Mouse (Mus musculus) retina, adult 2 months (tissue): ENCODE results near the gene Nectin3.

ENCODE experiments used
- DNase-seq: peaks from one replicate; pipeline ENCODE4 v3.0.0-alpha.2; 2012; ENCODE audit warnings: low read depth, low spot score

Gene Nectin3

GRCm38 (mm10) chr16:46498421-46498789 lies at the start of gene Nectin3:
Gene Nectin3 (minus strand): TSS chr16:46498525.
- DNase-seq = no peak

DNA sequence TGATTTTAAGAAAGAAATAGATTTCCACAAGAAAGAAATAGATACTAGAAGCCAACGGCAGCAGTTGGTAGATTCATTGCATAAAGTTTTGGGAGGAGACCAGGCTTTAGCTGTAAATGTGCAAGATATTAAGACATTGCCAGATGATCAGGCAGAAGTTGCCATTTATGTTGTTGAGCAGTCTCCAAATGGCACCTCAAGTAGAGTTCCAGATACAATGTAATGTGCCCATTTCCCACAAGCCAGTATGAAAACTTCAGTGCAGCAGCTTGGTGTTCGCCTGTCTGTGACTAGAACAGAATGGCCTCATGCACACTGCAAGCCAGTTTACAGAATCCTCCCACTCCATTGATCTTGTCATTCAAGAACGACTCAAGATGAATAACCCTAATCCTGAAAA lies 39.8 kb upstream of the Nectin3 start:
- no peak for DNase-seq

DNA sequence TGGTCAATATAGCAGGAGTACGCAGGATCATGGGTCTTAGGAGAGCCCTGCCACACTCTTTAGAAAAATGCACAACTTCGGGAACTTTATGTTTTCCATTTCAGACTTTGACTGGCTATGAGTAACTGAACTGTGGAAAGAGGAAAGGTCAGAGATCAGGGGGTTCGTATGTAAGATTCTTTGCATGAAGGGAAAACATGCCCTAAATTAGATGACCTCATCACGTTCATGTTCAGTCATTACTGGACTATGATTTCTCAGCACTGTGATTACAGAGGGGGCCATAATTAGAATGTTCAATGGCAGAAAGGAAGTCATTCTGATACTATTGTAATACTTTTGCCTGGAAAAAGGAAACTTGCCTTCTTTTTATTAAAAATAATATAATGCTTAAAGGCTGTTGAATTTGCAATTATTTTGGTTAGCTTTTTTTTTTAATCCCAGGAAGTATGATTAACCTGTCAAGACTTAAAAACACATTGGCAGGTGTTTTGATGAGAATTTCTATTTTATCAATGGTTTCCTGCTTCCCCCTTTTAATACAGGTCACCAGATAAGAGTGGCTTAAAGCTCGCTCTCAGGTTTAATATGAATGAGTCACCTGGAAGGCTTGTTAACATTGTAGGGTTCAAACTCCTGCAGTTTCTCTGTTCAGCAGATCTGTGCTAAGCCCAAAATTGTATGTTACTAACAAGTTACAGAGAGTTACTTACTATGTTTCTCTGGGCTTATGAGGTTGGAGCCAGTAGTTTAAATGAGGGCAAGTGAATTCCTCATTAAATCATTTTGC lies 34.3 kb upstream of the Nectin3 start:
- no peak for DNase-seq

DNA sequence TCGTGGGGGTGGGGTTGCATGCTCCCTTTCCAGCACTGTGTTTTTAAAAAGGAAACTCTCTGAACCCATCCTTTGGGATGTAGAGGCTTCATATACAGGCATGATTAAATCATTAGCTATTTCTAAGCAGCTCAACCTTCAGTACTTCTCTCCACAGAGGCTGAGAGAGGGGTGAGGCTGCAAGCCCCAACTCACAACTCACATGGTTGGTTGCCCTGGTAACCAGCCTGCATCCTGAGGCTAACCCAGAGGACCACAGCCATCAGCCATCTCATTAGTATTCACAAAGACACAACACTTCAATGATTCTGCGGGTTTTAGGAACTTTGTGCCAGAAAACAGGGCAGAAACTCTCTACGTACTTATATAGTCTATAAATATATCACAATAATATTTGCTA lies 32.7 kb upstream of the Nectin3 start:
- no peak for DNase-seq

DNA sequence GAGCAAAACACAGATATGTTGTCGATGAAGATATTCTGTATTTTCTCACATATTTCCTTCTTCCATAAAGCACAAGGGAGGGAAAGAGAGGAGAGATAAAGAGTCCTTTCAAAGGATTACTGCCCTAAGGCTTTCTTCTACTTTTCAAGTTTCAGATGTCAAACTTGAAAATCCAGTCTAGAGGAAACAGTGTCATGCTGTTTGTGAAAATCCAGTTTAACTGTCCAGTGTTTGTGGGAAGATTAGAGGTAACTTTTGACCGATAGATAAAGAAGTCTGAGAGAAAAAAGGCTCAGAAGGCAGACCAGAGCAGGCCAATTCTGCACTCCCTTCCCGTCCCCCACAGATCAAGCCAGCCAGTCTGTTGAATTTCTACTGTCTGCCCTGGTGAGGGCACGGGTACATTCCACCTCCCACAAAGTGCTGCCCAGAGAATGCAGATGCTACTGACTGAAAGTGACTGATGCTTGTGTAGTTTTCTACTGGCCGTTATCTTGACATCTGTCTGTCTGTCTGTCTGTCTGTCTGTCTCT lies 22.6 kb upstream of the Nectin3 start:
- DNase-seq = no peak

DNA sequence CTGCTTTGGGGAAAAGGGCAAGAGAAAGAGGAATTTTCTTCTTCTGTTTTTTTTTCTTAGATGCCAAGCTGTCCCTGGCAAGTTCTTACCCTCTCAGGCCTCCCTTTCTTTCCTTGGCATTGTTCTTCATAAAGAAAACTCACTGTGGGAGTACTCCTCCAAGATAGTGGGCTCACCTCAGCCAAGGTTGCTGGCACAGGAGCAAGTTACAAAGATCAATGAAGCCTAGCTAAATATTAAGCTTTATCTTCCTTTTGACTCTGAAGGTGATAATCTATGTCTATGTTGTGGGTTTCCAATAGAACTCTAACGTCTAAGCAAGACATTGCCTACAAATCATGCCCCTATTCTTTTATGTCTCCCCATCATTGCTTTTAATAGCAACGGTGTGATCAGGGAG lies 21.3 kb upstream of the Nectin3 start:
- DNase-seq = no peak

DNA sequence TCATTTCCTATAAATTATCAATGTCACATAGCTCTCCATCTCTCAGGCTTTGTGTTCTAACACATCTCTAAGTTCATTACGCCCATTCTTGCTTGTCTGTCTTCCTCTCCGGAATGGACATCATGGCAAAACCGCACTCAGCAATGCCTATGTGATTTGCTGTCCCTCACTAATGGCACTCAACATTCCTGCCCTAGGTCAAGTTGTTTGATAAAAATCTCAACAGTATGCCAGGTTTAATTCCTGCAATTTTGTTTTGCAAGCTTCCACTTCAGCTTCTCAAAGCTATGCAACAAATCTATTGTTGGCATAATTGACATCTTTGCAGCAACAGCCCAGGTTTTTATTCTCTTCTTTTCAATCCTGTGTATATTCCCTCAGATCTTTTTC lies 9.6 kb upstream of the Nectin3 start:
- no peak for DNase-seq

- no peak for DNase-seq
Observed at GRCm38 (mm10) chr16:46507260-46507943, 9.1 kb upstream of the Nectin3 start.

- DNase-seq = no peak
Observed at GRCm38 (mm10) chr16:46504006-46504405, 5.7 kb upstream of the Nectin3 start.

DNA sequence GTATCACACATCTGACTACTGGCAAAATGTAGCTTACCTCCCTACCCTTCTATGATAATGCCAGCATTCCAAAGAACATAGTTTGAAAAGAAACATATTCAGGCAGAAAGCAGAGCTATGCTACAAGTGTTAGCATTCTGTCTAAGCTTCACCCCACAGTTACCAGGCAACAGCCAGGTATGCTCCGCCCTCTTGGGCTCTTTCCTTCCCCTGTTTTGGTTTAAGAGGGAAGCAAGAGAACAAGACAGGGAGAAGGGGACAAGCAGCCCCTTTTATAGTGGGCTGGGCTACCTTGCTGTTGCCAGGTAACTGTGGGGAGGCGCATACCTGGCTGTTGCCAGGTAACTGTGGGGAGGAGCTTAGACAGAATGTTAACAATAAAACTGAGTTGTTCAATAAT lies 4.0 kb upstream of the Nectin3 start:
- no peak for DNase-seq

DNA sequence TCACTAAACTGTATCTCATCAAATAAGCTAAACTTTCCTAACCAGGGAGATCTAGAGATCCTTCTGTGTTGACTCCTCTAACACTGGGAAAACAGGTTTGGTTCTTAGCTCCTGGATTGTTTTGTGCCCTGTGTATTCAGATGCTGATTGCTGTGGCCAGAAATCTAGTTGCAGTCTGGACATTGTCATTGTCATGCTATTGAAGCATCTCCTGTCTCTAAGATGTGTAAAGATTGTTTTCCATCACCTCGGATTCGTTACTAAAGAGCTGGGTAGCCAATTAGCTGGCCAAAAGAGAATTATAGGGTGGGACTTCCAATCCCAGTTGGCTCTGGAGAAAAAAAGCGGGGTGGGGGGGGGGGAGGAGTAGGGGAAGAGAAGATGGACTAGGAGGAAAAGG lies 2.4 kb upstream of the Nectin3 start:
- no peak for DNase-seq

DNA sequence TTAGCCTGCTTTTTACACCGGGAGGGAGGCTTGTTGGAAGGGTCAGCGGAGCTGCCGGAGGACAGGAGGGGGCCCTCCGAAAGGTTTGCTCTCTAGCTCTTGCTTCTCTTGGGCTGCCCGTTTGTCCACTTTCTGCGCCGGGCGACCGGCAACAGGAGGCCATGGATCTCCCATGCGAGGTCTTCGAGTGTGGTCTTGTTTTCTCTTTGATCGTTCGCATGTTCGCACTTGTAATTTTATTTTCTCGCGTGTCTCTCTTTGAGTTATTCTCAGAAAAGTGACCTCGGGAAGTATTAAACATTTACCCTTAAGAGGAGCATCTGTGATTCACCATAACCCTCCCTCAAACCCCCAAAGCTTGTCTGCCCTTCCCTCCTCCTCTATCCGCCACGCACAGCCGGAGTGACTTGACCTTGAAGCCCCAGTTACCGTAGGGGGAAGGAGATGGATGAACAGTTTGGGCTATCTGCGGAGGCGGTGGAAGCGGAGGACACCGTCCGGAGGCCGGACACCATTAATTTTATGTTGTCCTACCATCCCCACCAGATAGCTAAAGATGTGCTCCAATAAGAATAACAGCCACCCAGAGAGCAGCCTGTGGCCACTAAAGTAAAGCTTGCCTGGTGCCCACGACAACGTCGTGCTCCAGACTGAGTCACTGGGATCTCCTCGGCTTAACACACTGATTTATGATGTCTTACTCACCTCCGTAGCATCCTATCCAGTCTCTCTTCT lies 472 bp downstream of the Nectin3 start:
- no peak for DNase-seq

DNA sequence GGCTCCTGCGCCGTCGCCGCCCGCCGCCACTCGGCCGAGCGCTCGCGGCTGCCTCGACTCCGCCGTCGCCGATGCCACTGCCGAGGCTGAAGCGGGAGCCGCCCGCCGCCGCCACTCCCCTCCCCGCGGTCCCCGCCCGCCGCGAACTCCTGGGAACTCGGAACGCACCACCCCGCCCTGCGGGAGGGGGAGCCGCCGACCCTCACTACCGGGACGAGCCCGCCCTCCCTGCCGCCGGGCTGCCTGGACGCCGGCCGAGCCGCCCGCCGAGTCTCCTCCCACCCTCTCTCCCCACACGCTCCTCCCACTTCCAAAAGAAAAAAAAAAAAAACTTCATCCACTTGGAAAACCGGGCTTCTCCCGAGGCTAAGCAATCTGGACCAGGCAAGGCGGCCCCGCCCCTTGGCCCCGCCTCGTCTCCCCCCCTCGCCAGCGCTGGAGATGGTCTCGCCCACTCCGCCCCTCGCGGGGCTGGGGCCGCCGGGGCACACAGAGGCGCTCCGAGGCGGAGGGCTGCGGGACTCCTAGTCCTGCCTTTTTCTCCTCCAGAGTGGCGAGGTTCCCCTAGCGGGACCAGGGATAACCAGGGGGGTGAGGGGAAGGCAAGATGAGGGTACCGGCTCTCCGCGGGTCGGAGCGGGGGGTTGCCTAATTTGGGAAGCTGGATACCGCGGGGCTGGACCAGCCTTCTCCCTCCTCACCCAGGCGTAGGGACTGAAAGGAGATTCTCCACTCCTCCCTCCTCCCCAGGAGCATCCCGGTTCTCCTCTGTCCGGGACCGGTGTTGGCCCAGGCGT lies 1.2 kb downstream of the Nectin3 start:
- DNase-seq = peak; percentile 77

GRCm38 (mm10) chr16:46496031-46496868 lies 2.1 kb downstream of the Nectin3 start:
- no peak for DNase-seq

DNA sequence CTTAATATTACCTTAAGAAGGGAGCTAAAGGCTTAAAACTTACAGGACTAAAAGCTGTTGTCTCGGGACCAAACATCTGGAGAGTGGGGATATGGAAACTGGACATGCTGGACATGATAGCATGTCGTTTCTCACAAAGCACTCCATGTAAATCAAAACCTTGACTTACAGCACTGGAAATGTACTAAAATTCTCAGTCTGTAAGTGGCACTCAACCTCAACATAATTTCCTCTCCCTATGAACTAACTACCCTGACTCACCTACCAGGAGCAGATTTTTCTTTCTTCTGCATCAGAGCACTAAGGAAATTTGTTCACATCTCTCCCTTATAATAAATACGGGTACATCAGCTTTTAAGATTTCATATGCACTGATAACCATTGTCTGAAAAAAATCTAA lies 3.1 kb downstream of the Nectin3 start:
- no peak for DNase-seq

DNA sequence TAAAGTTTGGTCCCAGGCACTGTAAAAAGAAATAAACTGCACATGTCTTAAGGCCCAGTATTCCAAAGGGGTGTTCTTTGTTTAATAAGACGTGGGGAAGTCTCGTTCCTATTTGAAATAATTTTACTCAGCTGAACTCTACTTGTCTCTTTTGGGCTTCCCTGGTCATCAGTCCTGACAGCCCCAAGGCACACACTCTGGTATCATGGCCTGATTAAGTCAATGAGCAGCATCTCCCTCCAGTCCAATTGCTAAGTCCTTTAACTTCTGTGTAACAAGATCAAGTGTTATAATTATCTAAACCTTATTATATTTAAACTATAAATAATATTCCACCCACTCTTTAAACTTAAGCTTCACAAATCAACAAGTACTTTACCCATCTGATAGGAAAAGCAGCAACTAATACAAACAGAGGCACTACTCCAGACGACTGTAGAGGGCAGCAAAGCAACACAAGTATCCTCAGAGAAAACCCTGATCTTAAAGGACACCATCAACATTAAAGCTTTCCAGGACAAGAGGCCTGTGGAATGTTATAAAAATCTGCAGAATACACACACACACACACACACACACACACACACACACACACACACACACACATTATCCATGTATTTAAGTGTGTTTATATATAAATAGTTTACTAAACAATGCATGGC lies 10.8 kb downstream of the Nectin3 start:
- no peak for DNase-seq

- no peak for DNase-seq
Observed at GRCm38 (mm10) chr16:46477336-46477735, 21.0 kb downstream of the Nectin3 start.

GRCm38 (mm10) chr16:46451421-46451820 lies 46.9 kb downstream of the Nectin3 start:
- DNase-seq = no peak

GRCm38 (mm10) chr16:46449013-46449412 lies 49.3 kb downstream of the Nectin3 start:
- no peak for DNase-seq

DNA sequence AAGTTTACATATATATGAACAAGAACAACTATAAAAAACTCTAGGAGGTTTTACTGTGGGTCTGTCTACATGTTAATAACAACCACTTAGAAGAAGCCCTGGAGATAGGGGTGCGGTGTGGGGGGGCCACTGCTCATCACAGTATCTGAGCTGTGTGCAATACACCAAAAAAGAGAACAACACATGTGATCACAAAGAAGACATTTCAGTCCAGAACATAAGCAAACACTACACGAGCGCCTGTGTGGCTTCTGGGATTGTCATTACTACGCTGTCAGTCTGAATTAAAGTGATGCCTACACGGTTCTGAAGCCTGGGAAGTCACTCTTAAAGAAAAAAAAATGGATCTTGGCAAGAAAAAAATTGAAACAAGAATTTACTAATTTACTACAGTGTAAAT lies 67.0 kb downstream of the Nectin3 start:
- no peak for DNase-seq
